Mouse (Mus musculus) kidney, postnatal 10 days (tissue): Measurements from ENCODE around the gene Angptl2.

Experiments used
- DNase-seq: peaks from one replicate; pipeline ENCODE4 v3.0.0; 2021; ENCODE audit warnings: mixed read lengths

Angptl2 gene

GRCm38 (mm10) chr2:33215700-33216509, at the start of gene Angptl2:
Gene Angptl2, plus strand, starts transcription at chr2:33216069.
- DNase-seq, result peak; percentile 95

GRCm38 (mm10) chr2:33167060-33167459, 48.8 kb upstream of the Angptl2 start:
- no peak for DNase-seq

GRCm38 (mm10) chr2:33169445-33169844, 46.4 kb upstream of the Angptl2 start:
- DNase-seq, result no peak

DNA sequence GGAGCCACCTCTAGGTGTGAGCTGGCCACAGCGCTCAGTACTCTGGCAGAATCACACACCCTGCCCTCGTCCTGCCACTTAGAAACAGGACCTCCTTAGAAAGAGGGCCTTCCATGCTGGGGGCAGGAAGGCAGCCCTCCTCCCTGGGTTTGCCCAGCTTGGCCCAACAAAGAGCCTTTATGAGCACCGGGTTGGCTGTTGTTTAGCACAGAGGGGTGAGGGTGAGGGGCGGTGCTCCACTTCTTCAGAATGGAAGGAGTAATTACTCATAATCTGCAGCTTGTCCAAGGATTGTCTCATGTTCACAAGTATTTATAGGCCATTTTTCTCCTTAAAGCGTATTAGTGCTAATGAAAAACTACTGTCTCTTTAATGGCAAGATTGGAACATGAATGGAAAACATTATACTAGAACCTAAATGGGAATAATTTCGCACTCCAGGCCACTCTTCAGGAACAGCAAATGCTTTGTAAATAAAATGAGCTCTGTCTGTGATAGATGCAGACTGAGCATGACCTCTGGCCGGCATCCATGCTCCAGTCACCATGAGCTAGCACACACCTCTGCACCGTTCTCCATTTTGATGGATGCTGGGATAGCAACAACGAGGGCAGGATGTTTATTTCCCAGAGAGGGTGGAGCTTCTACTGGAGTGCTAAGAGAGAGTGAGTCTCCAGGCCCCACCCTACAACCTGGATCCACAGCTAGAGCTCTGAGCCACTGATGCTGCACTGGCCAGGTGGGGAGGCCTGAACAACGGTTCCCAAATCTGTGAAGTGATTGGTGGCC, 44.9 kb upstream of the Angptl2 start:
- DNase-seq, result no peak

DNA sequence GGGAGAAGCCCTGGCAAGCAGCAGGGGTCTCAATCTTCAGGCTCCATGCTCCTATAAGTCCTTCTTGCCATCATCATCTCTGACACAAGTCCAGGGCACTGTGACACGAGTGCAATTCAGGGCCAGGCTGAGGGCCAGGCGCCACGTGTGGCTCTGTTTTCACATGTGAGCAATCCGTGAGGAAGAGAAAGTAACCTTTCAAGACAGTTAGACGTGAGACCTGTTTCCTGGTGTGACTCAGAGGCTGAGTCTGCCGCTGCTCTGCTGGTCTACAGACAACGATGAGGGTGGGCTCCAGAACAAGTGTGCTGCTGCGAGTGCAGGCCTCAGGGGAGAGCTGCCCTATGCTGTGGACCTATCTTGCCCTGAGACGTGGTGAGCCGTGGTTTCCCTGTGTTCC, 42.7 kb upstream of the Angptl2 start:
- no peak for DNase-seq

DNA sequence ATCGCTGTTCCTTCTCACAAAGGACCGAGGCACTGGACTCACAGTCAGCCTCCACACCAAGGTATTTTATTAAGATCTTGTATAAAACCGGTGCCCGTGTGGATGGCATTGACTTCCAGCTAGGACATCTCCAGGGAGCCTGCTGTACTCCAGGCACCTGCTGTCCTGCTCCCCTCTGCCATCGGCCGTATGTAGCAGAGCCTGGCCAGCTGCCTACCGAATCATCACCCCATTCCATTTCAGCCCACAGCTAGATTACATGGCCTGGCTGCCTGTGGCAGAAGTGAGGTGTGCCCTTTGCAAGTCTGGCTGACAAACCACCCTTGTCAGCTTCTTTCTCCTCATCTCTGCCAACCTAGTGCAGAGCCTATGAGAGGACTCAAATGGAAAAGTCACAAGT, 42.2 kb upstream of the Angptl2 start:
- no peak for DNase-seq

- no peak for DNase-seq
These were observed 39.4 kb upstream of the Angptl2 start for GRCm38 (mm10) chr2:33176516-33176915.

DNA sequence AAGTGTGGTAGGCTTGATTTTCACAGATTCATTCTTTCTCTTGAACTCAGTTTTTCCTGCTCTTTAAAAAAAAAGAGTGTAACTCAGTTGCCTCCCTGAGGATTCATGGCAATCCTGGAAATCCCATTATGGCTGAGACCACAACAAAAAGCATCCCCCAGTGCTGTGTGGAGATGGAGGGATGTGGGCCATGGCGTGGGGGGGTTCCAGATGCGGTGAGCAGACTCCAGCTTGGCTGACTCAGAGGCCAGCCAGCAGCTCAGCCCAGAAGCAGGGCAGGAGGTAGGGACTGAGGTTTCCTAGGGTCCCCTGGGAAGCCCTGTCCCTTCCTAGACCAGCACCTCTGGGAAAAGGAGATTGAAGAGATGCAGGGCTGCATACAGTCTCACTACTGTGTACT, 38.9 kb upstream of the Angptl2 start:
- no peak for DNase-seq

GRCm38 (mm10) chr2:33177443-33178242, 38.2 kb upstream of the Angptl2 start:
- DNase-seq, result peak; percentile 63

GRCm38 (mm10) chr2:33178243-33178932, 37.5 kb upstream of the Angptl2 start:
- DNase-seq, result no peak

- no peak for DNase-seq
These were observed 36.5 kb upstream of the Angptl2 start for GRCm38 (mm10) chr2:33179171-33179929.

GRCm38 (mm10) chr2:33179930-33180630, 35.8 kb upstream of the Angptl2 start:
- peak; percentile 74 for DNase-seq

GRCm38 (mm10) chr2:33183321-33183720, 32.5 kb upstream of the Angptl2 start:
- DNase-seq, result no peak

- peak; percentile 54 for DNase-seq
These were observed 31.2 kb upstream of the Angptl2 start for GRCm38 (mm10) chr2:33184641-33185040.

GRCm38 (mm10) chr2:33185258-33185657, 30.6 kb upstream of the Angptl2 start:
- DNase-seq, result peak; percentile 74

GRCm38 (mm10) chr2:33186505-33186904, 29.4 kb upstream of the Angptl2 start:
- no peak for DNase-seq

DNA sequence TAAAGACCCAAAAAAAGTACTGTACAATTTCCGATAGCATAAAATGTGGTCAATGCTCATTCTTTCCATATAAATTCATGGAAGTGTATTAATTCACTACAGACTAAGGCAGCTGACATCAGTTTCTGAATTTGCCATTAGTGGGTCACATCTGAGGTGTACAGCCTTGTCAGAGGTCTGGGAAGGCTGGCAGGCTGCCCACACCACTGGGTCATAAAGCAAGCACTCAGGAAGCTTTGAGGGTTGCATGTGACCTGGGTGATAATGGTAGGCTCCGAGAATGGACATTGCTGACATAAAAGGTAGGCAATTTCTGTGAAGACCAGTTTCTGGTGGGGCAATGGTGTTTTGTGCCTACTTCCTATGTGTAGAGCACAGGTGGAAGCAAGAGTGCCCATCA, 28.0 kb upstream of the Angptl2 start:
- peak; percentile 75 for DNase-seq

- peak; percentile 53 for DNase-seq
These were observed 26.8 kb upstream of the Angptl2 start for GRCm38 (mm10) chr2:33188925-33189670.

- no peak for DNase-seq
These were observed 25.9 kb upstream of the Angptl2 start for GRCm38 (mm10) chr2:33189976-33190375.

DNA sequence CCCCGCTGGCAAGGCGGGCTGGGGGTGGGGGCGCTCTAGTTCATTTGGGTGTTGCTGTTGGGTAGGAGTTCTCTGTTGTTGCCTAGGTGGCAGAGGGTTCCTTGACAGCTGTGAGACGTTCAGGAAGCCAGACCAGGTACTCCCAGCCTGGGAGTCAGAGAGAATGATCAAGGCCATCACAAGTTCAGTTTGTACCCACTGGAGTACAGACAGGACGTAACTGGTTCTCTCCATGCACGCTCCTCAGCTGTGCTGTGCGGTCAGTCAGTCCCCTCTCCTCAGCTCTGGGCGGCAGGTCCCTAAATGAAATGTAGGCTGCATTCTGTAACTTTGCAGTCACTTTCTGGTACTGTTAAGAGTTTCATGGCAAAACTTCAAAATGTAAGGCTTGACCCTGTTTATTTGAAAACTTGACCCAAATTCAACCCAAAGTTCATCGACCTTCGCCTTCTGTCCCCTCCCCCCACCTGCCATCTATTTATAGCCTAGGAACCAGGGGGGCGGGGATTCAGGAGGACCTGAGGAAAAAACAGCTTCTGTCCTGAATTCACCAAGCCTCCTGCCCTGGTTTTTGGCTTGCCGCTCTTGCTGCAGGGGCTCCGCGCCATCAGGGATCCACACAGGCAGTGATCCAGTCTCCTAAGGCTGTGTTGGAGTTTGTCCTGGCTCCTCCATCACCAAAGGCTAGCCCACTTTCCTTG, 15.4 kb upstream of the Angptl2 start:
- peak; percentile 63 for DNase-seq
